ENCODE assay signal across 20 mouse cellular contexts in genomic region chr8:45052618-45053017, GRCm38 (mm10). TPM values are rescaled to one million over a fixed set of nuclear protein-coding genes. Genes with fewer than 3 reads are reported as not detected.
DNase-seq lines count a peak whose midpoint lies in the region; ATAC-seq lines count a peak whose summit lies in the region.
"Had no signal": no experiment of that assay in that cellular context is flagged by ENCODE, and none has a peak within 500 bp of the region (broad histone marks: within the 10 kb centered on the region; RNA-seq: fewer than 3 reads in every experiment).

No protein-coding gene starts in this region.

- H3K27ac ChIP-seq in hindbrain, embryonic 13.5 days = no peak overlapping the region
- H3K27ac ChIP-seq in hindbrain, embryonic 14.5 days = no peak overlapping the region
- H3K27ac ChIP-seq in midbrain, embryonic 15.5 days = no peak overlapping the region
- H3K27ac ChIP-seq in midbrain, embryonic 10.5 days (replicated peaks) = no peak overlapping the region
- H3K27ac ChIP-seq: embryonic facial prominence, embryonic 10.5 days; heart, embryonic 13.5 days had no signal

- H3K4me3 ChIP-seq in hindbrain, embryonic 13.5 days = no peak overlapping the region
- no peak overlapping the region for H3K4me3 ChIP-seq in hindbrain, embryonic 14.5 days (replicated peaks; ENCODE audit: low read length)
- H3K4me3 ChIP-seq in midbrain, embryonic 15.5 days = no peak overlapping the region
- no peak overlapping the region for H3K4me3 ChIP-seq in midbrain, embryonic 10.5 days
- H3K4me3 ChIP-seq: embryonic facial prominence, embryonic 10.5 days; heart, embryonic 13.5 days had no signal

- H3K36me3 ChIP-seq in hindbrain, embryonic 13.5 days = peaks cover 25% of the 10 kb centered on the region
- H3K36me3 ChIP-seq in hindbrain, embryonic 14.5 days (replicated peaks; ENCODE audit: control insufficient read depth, insufficient read depth) = peaks cover 37% of the 10 kb centered on the region
- peaks cover 14% of the 10 kb centered on the region for H3K36me3 ChIP-seq in midbrain, embryonic 15.5 days (replicated peaks)
- peaks cover 83% of the 10 kb centered on the region for H3K36me3 ChIP-seq in midbrain, embryonic 10.5 days

- no peak overlapping the region for H3K9ac ChIP-seq in hindbrain, embryonic 13.5 days
- H3K9ac ChIP-seq in hindbrain, embryonic 14.5 days = no peak overlapping the region
- no peak overlapping the region for H3K9ac ChIP-seq in midbrain, embryonic 15.5 days
- H3K9ac ChIP-seq: heart, embryonic 13.5 days had no signal

- no peaks in the 10 kb centered on the region for H3K4me1 ChIP-seq in hindbrain, embryonic 13.5 days (replicated peaks)
- no peaks in the 10 kb centered on the region for H3K4me1 ChIP-seq in hindbrain, embryonic 14.5 days (replicated peaks; ENCODE audit: control insufficient read depth, insufficient read depth, low read length)
- H3K4me1 ChIP-seq in midbrain, embryonic 15.5 days = no peaks in the 10 kb centered on the region
- H3K4me1 ChIP-seq in midbrain, embryonic 10.5 days = no peaks in the 10 kb centered on the region
- H3K4me1 ChIP-seq: embryonic facial prominence, embryonic 10.5 days; heart, embryonic 13.5 days had no signal

- no peaks in the 10 kb centered on the region for H3K9me3 ChIP-seq in hindbrain, embryonic 13.5 days
- H3K9me3 ChIP-seq in hindbrain, embryonic 14.5 days (ENCODE audit: control insufficient read depth, low read length) = 0 out of 2 replicates have a peak, but pooled peaks cover 4% of the 10 kb centered on the region
- no peaks in the 10 kb centered on the region for H3K9me3 ChIP-seq in midbrain, embryonic 15.5 days
- peaks cover 14% of the 10 kb centered on the region; the same call in 1 of the 2 replicates for H3K9me3 ChIP-seq in midbrain, embryonic 10.5 days (replicated peaks)
- H3K9me3 ChIP-seq: embryonic facial prominence, embryonic 10.5 days; heart, embryonic 13.5 days had no signal

- 94% methylated on average over 9 of the region's 9 CpGs for WGBS in hindbrain, embryonic 13.5 days
- WGBS in hindbrain, embryonic 14.5 days = 91% methylated on average over 9 of the region's 9 CpGs
- 89% methylated on average over 9 of the region's 9 CpGs for WGBS in midbrain, embryonic 15.5 days
- WGBS in midbrain, embryonic 10.5 days = 96% methylated on average over 9 of the region's 9 CpGs

- H3K27me3 ChIP-seq in hindbrain, embryonic 13.5 days = no peaks in the 10 kb centered on the region
- H3K27me3 ChIP-seq in hindbrain, embryonic 14.5 days (ENCODE audit: control insufficient read depth, insufficient read depth, low read length) = no peaks in the 10 kb centered on the region
- no peaks in the 10 kb centered on the region for H3K27me3 ChIP-seq in midbrain, embryonic 15.5 days (replicated peaks)
- no peaks in the 10 kb centered on the region for H3K27me3 ChIP-seq in midbrain, embryonic 10.5 days (ENCODE audit: low read depth, poor library complexity, severe bottlenecking)
- H3K27me3 ChIP-seq: CH12.LX; heart, embryonic 13.5 days; Patski had no signal

- H3K4me2 ChIP-seq in hindbrain, embryonic 13.5 days = no peak overlapping the region
- H3K4me2 ChIP-seq in hindbrain, embryonic 14.5 days (replicated peaks) = no peak overlapping the region
- H3K4me2 ChIP-seq in midbrain, embryonic 15.5 days = no peak overlapping the region
- H3K4me2 ChIP-seq: heart, embryonic 13.5 days had no signal

- no peak for DNase-seq in frontal cortex, postnatal 25 days (ENCODE audit: low spot score in 2 of 2)
- no peak for DNase-seq in hindbrain, embryonic 14.5 days (ENCODE audit: low spot score)
- DNase-seq in midbrain, embryonic 10.5 days (ENCODE audit: low spot score) = no peak
- DNase-seq: adrenal gland, postnatal 25 days; cerebellum, adult 2 months; gastrocnemius, postnatal 36 days; heart, adult 18-20 months; heart, postnatal 36 days; kidney, adult 11 months had no signal

- ATAC-seq in frontal cortex, adult (ENCODE audit: low TSS enrichment) = peak; percentile 79
- peak; percentile 43; the same call in 1 of the 2 replicates for ATAC-seq in hindbrain, embryonic 13.5 days (ENCODE audit: low FRiP score)
- no peak for ATAC-seq in hindbrain, embryonic 14.5 days (ENCODE audit: low FRiP score)
- ATAC-seq in midbrain, embryonic 15.5 days (replicated peaks) = 0 out of 2 replicates have a peak, but pooled peaks have one; percentile 30
- ATAC-seq: activated CD4-positive, CD25-positive, alpha-beta regulatory T cell, adult 4 months; forebrain, embryonic 16.5 days had no signal

RNA-seq across cellular contexts. Expression of gene Mtnr1a, which starts 16.3 kb away (rescaled TPM):
- 0.21 TPM in 2 replicates for polyA plus RNA-seq in hindbrain, embryonic 13.5 days (2015; fragmentation: Nextera tagmentation; extraction: Ambion mirVana)
- polyA plus RNA-seq in hindbrain, embryonic 14.5 days (2014; fragmentation: Nextera tagmentation; extraction: Ambion mirVana) = 0.44 TPM in 1 of 2 replicates, not detected in the other
- 0.36 and 0.45 TPM in 2 replicates for polyA plus RNA-seq in midbrain, embryonic 15.5 days (2015; fragmentation: Nextera tagmentation; extraction: Ambion mirVana)
- polyA plus RNA-seq in midbrain, embryonic 10.5 days (2016; fragmentation: Nextera tagmentation; extraction: Ambion mirVana) = 0.36 and 0.43 TPM in 2 replicates
- polyA plus RNA-seq: activated CD4-positive, CD25-positive, alpha-beta regulatory T cell, adult 4 months; embryonic facial prominence, embryonic 14.5 days; heart, postnatal 0 days; Patski had no signal
